Mouse (Mus musculus) lung, postnatal 36 days (tissue): ENCODE results near the gene Rgs7bp.
A peak's percentile ranks its signal among the peaks of the same experiment; 100 is the strongest.

ENCODE experiments used
- DNase-seq: peaks from one replicate; pipeline ENCODE4 v3.0.0; 2022; ENCODE audit warnings: mixed read lengths

The Rgs7bp gene

DNA sequence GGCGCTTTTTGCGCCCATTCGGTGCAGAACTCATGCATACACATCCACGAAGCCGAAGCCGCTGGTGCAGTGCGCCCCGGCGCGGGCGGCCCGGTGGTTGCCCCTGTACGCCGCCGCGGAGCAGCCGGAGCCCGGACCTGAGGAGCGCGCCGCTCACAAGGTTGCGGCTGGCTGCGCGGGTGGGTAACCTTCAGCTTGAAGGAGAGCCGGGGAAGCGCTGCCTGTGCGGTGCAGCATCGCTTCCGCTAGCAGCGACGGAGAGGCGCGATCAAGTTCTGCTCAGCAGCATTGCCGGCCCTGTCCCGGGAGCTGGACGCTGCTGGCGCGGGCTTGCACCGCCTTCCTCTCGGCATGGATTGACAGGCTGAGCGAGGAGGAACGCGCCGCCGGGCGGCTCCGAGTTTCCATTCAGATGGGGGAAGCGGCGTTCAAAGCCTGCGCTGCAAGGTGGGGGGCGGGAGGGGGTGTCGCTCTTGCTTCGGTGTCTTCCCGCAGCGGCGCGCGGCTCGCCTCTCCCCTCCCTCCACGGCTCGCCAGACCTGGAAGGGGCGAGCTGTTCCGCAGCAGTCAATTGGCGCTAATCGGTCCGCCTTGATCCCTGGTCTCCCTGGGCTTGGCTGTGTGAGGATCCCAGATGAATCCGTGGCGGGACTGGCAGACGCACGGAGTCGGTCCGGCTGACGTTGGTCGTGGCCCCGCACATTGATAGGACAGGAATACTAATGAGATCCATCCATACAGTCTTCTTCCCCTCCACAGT is at the start of gene Rgs7bp:
TSS of gene Rgs7bp (minus strand) at position 750 of the 760 bp plus-strand sequence.
- peak; percentile 33 for DNase-seq

DNA sequence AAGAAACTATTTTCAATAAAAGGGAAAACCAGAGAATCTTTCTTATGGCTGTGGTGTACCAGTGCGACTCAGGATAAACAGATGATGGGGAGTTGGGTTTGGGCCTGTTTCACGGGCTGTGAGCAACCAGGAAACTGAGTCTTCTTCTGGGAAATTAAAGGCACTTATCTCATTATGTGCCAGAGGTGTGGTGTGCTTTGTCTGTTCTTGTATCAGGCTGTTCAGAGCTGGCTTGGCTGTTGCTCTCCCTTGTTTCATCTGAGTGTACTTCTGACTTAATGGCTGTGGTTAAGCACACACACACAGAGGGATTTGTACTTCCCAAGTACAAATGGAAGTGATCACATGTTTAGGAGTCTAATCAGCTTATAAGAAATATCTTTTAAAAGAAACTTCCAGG is 49.7 kb upstream of the Rgs7bp start:
- no peak for DNase-seq

DNA sequence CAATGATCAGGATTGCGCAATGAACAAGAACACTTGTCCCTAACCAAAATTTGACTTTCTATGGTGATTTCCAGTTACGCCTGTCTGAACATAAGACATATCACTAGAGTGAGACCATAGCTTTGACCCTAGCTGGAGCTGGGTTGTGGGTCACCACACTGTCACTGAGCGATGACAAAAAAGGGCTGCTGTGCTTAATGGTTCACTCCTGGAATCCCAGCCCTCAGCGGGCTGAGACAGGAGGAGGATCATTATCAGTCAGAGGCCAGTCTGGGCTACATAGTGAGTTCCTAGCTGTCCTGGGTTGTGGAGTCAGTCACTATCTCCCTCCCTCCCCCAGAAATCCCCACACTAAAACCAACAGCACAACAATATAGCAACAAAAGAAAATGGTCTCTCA is 46.0 kb upstream of the Rgs7bp start:
- DNase-seq, result no peak

DNA sequence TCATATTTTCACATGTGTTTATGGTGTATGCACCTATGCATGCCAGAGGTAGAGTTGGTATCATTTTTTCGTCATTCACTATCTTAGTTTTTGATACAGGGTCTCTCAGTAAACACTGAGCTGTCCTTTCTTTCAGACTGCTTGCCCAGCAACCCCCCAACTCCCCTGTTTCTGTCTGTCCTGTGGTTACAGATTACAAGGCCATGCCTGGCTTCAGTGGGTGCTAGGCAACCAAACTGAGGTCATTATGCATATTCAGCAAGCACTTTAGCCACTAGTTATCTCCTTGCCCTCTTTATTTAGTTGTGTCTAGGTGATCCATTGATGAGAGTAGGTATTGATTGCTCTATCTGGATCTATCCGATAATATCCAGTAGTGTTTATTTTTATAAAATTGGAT is 41.6 kb upstream of the Rgs7bp start:
- no peak for DNase-seq

DNA sequence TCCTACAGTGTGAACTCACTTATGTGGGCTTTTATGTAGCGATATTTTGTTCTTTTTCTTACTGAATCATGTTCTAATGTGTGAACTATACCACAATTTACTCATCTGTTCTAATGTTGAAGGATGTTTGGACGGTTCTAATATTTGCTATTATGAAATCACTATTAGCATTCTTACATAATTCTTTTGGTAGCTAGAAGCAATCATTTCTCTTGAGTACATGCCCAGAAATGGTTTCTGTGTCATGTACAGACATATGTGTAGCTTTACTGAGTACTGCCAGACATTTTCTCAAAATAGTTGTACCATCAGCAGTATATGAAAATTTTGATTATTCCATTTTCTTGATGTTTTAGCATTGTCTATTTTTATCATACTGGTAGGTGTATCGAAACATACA is 34.5 kb upstream of the Rgs7bp start:
- no peak for DNase-seq

DNA sequence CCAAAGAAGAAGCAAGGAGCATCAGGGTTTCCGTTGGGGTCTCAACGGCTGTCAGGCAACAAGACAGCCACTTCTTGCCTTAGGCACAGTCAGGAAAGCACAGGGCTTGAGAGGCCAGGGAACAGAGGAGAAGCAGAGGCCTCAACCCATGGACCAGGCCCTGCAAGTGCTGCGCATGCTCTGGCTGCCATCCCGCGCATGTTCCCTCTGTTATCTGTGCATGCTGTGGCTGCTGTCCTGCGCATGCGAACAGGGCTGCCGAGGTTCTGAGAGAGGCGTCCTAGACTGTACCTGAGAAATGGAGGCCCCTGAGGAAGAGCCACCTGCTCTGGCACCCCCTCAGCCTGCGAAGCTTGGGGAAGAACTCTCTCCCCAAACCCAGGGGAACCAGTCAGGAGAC is 27.1 kb upstream of the Rgs7bp start, which contains the start of gene 4933425L06Rik:
TSS of gene 4933425L06Rik (plus strand) at position 261 of the 400 bp plus-strand sequence.
- DNase-seq, result no peak

DNA sequence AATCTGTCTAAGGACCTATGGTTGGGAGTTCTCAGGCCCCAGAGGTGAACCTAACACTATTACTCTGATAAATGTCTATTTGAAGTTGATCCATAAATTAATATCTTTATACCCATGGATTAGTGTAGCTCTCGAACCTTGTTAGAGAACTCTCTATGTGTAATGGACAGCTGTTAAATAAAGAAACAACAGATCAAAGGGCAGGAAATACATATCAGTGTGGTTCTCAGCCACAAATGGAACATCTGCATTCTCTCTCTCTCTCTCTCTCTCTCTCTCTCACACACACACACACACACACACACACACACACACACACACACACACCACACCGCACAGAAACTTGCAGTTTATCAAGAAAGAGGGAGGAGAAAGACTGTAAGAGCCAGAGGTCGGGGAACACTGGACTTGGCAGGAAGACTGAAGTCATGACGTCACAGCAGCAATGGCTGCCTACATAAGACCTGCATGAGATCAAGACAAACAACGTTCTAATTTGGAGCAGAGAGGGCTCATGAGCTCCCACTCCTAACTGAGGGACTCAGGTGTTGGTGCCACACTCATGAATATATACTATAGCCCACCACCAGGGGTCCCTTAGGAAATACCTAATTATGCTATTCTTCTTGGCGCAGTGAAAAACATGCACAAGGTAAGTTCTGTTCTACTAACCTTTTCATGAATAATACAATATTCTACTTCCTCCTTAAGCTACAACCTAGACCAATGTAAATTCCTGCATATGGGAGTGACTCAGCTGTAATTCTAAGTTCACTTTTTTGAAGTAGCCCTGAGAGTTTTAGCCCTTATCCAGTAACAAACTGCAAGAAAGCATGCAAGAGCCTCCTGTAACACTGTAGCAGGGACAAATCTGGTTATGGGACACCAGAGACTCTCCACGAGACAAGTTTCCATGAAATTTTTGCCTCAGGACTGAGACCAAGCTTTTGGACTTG is 12.4 kb upstream of the Rgs7bp start:
- no peak for DNase-seq

DNA sequence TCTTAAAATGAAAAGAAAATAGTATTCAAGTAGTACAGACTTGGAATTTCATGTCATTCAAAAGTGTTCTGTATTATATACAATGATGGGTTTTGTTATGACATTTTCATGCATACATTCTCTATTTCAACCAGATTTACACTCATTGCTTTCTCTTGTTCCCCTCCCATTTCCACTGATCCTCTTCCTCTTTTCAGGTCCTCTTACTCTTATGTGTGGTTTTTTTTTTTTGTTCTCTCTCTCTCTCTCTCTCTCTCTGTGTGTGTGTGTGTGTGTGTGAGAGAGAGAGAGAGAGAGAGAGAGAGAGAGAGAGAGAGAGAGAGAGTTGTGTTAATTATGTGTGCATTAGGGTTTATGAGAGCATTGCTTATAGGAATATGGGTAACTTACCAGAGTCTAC is 11.4 kb upstream of the Rgs7bp start:
- DNase-seq, result no peak

DNA sequence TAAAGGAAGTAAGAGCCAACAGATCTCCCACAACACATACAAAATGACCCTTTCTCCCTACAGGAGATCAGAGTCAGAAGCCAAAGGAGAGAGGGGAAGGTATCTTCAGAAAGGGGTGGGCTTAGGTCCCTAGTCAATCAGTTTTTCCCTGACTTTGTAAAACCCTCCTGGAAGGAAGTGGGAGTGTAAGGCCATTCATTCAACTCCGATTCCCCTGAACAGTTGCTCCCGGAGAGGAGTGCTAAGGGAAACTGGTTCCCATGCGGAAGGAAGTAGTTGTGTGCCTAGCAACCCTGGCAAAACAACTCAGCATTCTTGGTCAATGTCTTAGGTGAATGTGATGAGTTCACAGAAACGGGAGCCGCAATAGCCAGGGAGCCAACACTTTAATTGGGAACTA is 644 bp upstream of the Rgs7bp start:
- DNase-seq, result peak; percentile 61

DNA sequence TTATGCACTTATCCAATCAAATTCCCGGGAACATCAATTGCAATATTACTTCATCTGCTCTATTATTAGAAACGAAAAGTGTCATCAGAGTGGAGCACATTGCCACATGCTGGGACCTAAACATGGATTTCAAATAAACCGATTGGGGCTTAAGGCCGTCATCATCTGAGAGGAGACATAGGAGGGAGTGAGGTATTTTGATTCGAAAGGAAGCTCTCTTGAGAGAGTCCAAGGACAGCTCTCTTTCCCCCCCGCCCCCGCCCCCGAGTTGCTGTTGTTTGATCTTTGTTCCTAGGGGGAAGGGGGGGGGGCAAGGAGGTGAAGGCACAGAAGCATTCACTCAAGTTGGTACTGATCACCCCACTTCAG is 195 bp upstream of the Rgs7bp start:
- DNase-seq, result no peak

DNA sequence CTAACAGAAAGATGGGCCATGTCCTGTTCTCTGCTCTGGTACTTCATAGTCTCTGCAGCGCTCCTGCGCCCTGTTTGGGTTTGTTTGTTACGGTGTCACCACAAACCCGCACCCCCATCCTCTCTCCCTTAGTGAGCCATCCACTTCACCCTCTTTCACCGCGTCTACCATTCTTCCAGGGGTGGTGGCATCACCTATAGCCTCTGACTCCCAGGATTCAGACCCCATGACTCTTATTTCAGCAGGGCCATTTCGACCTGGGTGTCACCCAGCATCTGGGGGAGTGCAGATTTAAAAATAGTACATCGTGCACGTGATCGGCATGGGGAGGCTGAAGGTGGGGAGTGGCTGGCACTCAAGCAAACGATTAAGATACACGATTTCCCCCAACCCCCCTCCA is 1.1 kb downstream of the Rgs7bp start:
- DNase-seq, result peak; percentile 2

DNA sequence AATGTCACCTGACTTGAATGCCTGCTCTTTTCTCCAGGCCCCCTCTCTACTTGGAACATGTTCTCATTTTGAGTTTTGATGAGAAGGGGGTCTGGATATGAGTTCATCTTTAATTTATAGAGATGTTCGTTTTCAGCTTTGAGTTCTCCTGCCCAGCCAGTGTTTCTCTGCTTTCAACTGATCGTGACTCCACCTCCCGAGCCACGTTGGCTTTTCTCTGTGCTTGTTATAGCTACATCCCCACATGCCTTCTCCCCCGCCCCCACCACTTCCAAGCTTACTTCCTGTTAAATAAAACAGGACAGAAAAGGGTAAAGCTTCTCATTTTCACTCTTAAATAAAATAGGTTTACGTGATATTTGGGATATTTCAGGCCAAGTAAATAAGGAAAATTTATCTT is 3.3 kb downstream of the Rgs7bp start:
- DNase-seq, result peak; percentile 24

DNA sequence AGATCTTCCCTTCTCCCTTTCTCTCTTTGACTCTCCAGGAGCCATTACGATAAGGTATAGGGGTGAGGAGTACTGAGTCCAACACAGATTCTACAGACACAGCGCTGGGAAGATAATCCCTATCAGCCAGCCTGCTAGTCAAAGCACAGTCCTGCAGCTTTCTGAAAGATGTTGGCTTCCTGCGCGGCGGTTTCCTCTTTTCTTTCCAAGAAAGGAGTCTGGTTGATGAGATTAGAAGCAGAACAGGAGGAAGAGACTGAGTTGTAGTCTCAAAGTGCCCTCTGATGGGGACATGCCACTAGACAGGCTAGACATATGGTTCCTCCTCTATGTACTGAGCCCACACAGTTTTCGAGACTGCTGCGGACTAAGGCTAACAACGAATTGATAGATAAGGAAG is 6.1 kb downstream of the Rgs7bp start:
- DNase-seq, result peak; percentile 13

DNA sequence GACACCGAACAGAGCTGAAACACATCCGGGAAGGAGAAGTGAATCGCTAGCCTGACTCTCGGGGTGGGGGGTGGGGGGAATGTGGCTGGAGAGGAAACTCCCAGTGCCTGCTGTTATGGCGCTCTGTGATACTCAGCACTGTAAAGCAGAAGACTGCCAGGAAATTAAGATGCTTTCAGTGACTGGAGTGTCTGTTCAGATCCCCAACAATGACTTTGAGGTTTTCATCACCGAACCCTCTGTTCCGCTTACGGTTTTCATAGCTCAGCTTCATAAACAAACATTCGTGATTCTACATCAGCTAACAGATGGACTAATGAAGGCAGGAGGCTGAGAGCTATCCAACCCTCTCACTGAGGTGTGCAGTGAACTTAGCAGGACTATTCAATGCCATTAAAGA is 7.4 kb downstream of the Rgs7bp start:
- no peak for DNase-seq

DNA sequence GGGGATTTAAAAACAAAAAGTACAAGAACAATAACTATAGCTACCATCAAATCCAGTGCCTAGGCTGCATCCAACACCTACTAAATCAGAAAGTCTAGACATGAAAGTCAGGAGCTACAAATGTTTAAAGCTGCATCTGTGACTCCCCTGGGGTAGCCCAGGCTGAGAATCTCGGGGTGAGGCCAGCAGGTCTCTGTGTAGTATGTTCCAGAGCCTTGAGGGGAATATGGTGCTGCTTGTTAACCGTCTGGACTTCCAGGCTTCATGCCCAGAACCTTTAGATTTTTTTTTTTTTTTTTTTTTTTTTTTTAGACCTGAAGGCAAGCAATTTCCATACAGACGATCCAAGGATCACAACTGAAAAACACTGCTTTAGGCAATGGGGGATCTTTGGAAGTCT is 10.8 kb downstream of the Rgs7bp start:
- no peak for DNase-seq

DNA sequence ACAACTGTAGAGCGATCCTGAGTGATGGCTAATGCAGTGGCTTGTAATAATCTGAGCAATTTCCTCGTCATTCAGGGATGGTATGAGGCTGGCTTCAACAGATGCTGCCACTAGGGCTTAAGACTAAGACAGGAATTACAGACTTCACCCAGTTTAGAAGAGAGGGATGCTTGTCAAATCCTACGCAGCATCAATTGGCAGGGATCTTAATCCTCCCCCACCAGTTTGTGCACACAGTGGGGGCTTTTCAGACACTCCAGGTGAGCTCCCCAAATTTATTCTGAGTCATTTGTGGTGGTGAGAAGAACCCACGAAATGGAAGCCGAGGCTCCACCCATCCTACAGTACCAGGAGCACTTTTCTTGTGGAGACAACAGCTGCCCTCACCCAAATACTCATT is 16.4 kb downstream of the Rgs7bp start:
- no peak for DNase-seq

DNA sequence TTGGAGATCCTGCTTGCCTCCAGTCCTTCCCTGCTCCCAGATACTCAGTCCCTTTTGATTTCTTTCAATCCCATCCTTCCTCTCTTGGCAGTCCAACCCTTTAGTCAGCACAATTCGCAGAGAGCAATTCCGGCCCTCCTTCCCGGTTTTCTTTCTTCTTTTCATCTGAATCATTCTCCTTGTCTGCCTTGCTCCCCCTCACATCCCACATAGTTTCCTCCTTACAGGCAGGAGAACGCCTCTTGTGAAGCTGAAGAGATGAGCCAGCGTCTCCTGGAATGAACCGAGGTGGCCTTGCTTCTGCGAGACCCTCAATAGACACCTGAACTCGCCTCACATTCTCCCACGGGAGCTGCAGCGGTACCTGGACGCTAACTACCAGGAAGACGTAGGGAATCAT is 16.9 kb downstream of the Rgs7bp start:
- no peak for DNase-seq

DNA sequence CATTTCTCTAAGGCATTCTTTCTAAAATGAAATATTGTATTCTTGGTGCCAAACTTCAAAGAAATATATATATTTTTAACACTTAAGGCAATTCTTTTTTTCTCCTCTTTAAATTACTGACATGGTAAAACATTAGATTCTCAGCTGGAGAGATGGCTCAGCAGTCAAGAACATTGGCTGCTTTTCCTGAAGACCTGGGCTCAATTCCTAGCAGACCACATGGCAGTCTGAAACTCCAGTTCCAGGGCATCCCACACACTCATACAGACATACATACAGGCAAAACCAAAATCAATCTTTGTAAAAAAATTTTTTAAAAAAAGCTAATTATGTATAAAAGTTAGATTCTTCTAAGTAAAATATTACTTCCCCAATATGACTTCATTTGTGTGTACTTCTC is 22.8 kb downstream of the Rgs7bp start:
- no peak for DNase-seq

DNA sequence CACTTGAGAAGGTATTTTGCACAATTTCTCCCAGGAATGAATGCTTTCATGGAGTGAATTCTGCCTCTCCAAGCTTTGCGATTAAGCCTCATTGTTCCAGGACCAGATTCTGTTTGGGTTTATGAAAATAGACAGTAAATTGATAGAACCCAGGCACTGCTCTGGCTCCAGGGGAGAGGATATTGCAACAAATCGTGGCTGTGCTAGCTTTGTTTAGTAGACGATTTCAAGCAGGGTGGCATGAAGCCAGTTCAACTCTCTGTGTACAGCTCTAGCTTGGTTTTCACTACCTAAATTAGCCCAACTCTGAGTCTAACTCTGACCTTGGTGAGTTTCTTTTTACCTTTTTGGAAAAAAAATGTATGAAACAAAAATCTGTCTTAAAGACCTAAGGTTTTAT is 26.5 kb downstream of the Rgs7bp start:
- no peak for DNase-seq

DNA sequence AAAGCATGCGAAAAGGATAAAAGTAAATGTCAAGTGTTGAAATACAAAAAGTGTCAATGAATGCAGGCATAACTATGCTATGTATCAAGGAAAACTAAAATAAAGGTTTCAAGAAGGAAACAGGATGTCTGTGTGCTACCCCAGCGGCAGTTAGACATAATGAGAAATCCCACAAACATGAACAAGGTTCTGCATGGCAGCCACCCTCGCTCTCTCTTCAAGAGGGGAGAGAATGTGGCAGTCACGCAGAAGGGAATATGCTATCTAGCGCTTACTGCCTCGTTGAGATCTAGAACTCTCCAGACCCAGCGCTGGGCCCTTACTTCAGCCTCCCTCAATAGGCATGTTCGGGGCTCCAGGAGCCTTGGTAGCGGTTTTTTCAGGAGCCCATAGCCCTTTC is 38.2 kb downstream of the Rgs7bp start:
- no peak for DNase-seq

DNA sequence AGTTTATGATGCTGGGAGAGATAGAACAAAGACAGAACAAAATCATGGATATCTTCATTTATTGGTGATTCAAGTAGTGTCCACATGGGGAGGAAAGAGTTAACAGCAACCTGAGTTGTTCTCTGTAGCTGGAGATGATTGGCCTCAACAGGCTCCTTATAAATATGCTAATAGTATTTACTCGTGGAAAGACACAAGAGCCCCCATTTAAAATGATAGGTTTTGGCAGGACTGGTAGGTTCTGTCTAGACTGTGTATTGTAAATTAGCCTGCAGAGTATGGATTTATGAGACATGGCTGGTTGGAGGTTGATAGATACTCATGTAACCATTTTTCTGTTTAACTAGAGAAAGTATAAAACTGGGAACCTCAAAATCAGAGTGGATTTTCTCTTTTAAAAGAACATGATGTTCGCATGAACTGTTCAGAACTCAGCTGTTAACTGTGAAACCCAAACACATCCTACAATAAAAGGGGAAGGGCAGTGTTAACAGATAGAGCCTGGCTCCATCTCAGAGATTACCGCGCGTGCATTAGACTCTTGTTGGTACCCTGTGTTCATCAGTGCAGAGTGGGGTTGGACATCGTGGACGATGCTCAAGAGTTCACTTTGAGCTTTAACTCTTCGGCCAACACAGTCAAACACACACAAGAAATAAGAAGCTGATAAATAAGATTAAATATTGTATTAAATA is 38.9 kb downstream of the Rgs7bp start:
- no peak for DNase-seq

DNA sequence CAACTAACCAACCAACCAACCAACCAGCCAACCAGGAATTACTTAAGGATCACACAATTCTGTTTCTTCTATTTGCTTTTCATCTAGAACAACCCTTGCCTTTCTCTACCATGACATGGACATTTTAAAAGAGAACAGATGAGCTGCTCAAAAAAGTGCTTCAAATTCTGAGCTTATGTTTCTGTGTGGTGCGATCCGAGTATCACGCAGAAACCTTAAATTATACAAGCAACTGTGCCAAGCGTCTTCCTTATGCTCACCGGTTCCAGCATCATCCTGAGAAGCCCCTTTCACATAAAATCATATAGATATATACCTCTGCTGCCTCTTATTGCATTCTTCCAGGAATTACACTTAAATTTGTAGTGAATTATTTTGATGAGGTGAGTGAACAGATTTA is 43.4 kb downstream of the Rgs7bp start:
- DNase-seq, result no peak

DNA sequence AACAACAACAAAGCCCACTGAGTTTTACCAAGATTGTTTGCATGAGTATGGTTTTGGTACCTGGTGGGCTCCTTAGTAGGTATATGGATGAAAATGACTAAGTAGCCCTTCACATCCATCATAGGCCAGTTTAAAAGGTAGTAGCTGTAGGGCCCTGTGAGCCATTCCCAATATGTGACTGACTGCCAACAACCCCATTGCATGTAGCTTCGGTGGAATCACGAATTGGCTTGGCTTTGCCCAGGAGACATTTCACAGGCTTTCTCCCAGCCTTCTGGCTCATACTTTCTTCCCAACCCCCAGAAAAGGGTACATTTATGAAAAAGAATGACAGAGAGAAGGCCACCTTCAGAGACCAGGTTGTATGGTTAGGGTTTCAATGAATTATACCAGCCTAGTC is 45.8 kb downstream of the Rgs7bp start:
- no peak for DNase-seq

DNA sequence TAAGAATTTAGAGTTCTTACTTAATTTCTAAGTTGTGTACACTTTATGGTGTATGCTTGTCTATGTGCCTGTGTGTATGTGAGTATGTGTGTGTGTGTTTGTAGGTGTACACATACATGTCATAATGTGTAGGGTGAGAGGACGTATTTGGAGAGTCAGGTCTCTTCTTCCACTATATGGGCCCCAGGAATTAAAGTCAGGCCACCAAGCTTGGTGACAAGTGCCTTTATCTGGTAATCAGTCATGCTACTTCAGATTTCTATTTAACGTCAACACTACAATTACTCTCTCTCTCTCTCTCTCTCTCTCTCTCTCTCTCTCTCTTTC is 51.9 kb downstream of the Rgs7bp start:
- DNase-seq, result no peak
